Mouse (Mus musculus) megakaryocyte, embryonic 14.5 days (primary cell): ENCODE measurements around the gene Zfhx3.

ENCODE experiments used
- FLI1 ChIP-seq: IDR thresholded peaks from 2 replicates; pipeline ENCODE4 v1.6.1; 2012; ENCODE audit warnings: low read length, inconsistent platforms, mixed read lengths
- GATA1 ChIP-seq: IDR thresholded peaks from 3 replicates; pipeline ENCODE4 v1.6.1; 2012; ENCODE audit warnings: mixed read lengths, low read length, inconsistent platforms, borderline replicate concordance

GRCm38 (mm10) chr8:108846174-108846573 is 903.7 kb downstream of the Zfhx3 start:
- TF ChIP-seq GATA1 (no peak), FLI1 (no peak)
